Mouse (Mus musculus) E14TG2a.4 (cell line): ENCODE measurements around the gene Klrg1.

Source experiments
- CTCF ChIP-seq: conservative IDR thresholded peaks from 2 replicates; pipeline ENCODE4 v1.5.1; 2014; ENCODE audit warnings: low read length
- POU5F1 ChIP-seq: IDR thresholded peaks from 2 replicates; pipeline ENCODE4 v1.6.1; 2014; ENCODE audit warnings: low read length, borderline replicate concordance

GRCm38 (mm10) chr6:122270152-122270551 is 12.5 kb downstream of the Klrg1 start:
- TF ChIP-seq CTCF (no peak), POU5F1 (no peak)
